Mouse (Mus musculus) heart, adult 2 months (tissue): Measurements from ENCODE around the gene Metap1d.

Source experiments
- CTCF ChIP-seq: fragments of 200-600 bp; IDR thresholded peaks from 2 replicates; pipeline ENCODE4 v1.8.1; 2022; ENCODE audit warnings: antibody characterized with exemption, mild to moderate bottlenecking, moderate library complexity
- EP300 ChIP-seq: fragments of 200-500 bp; IDR thresholded peaks from 2 replicates; pipeline ENCODE4 v1.6.1; 2011; ENCODE audit warnings: low read depth, low read length, control low read depth; ENCODE audit not compliant: insufficient read depth
- POLR2A ChIP-seq: fragments of 200-500 bp; IDR thresholded peaks from 2 replicates; pipeline ENCODE4 v1.6.1; 2011; ENCODE audit warnings: mild to moderate bottlenecking, low read depth, low read length, control low read depth; ENCODE audit not compliant: insufficient read depth

GRCm38 (mm10) chr2:71494971-71495370 is 41.9 kb downstream of the Metap1d start:
- TF ChIP-seq CTCF (no peak), POLR2A (no peak), EP300 (no peak)
